Mouse (Mus musculus): ENCODE results near the gene Abhd14b.

- TF ChIP-seq CTCF (IDR thresholded peaks at IDR 0.05; ENCODE audit: borderline replicate concordance, control insufficient read depth, extremely low read depth, insufficient read depth, low read length, poor library complexity) (no peak), POLR2A (IDR thresholded peaks at IDR 0.05; ENCODE audit: control insufficient read depth, extremely low read depth, insufficient read depth, low read length, poor library complexity) (no peak)
Observed at GRCm38 (mm10) chr9:106406443-106407078, 40.7 kb upstream of the Abhd14b start.
